Comparison of ENCODE assay signal across 11 mouse cellular contexts in genomic region chr17:84420276-84420639, GRCm38 (mm10). TPM values are rescaled to one million over a fixed set of nuclear protein-coding genes. Genes with fewer than 3 reads are reported as not detected.
DNase-seq lines count a peak whose midpoint lies in the region; ATAC-seq lines count a peak whose summit lies in the region.
"Had no signal": no experiment of that assay in that cellular context is flagged by ENCODE, and none has a peak within 500 bp of the region (broad histone marks: within the 10 kb centered on the region; RNA-seq: fewer than 3 reads in every experiment).

No protein-coding gene starts in this region.

- peak overlapping the region; percentile 26; the same call in 1 of the 2 replicates for H3K4me2 ChIP-seq in heart, embryonic 16.5 days (ENCODE audit: low read depth, low read length)
- H3K4me2 ChIP-seq in lung, embryonic 16.5 days (ENCODE audit: low read depth, low read length): no peak overlapping the region
- no peak overlapping the region for H3K4me2 ChIP-seq in embryonic facial prominence, embryonic 11.5 days (ENCODE audit: low read depth, low read length)

- intact Hi-C loops in gastrocnemius, postnatal 14 days (cut with DNase I; ENCODE audit: low total_unique reads): no loop called here

- peaks cover 14% of the 10 kb centered on the region for H3K4me1 ChIP-seq in heart, embryonic 16.5 days (ENCODE audit: control insufficient read depth, insufficient read depth, low read length)
- peaks cover 9% of the 10 kb centered on the region for H3K4me1 ChIP-seq in lung, embryonic 16.5 days (replicated peaks; ENCODE audit: control insufficient read depth, insufficient read depth, low read length)
- no peaks in the 10 kb centered on the region; the same call in 1 of the 2 replicates for H3K4me1 ChIP-seq in embryonic facial prominence, embryonic 11.5 days (ENCODE audit: control insufficient read depth, insufficient read depth, low read length)

- peak overlapping the region; percentile 51; the same call in 1 of the 2 replicates for H3K9ac ChIP-seq in heart, embryonic 16.5 days (ENCODE audit: low read length)
- peak overlapping the region; percentile 22; the same call in 1 of the 2 replicates for H3K9ac ChIP-seq in lung, embryonic 16.5 days (ENCODE audit: low read length)
- H3K9ac ChIP-seq in embryonic facial prominence, embryonic 11.5 days (replicated peaks; ENCODE audit: low read length): 0 out of 2 replicates have a peak overlapping the region, but pooled peaks have one; percentile 2

- ATAC-seq in heart, embryonic 16.5 days (replicated peaks; ENCODE audit: extremely low read depth, insufficient read depth, low FRiP score): no peak
- 0 out of 2 replicates have a peak, but pooled peaks have one; percentile 6 for ATAC-seq in lung, embryonic 16.5 days (ENCODE audit: low read depth)
- no peak for ATAC-seq in embryonic facial prominence, embryonic 11.5 days (replicated peaks; ENCODE audit: insufficient number of reproducible peaks, low FRiP score, low TSS enrichment, low read depth)
- 0 out of 2 replicates have a peak, but pooled peaks have one; percentile 4 for ATAC-seq in megakaryocyte progenitor cell, adult 5-6 weeks (replicated peaks; ENCODE audit: poor library complexity)

- no peak for DNase-seq in heart, adult 8-10 months (ENCODE audit: low spot score)
- DNase-seq in lung, postnatal 4 days: no peak
- DNase-seq in embryonic facial prominence, embryonic 11.5 days (ENCODE audit: low spot score): no peak
- no peak for DNase-seq in gastrocnemius, postnatal 14 days
- no peak for DNase-seq in gastrocnemius, adult 8-10 months (ENCODE audit: low spot score in 2 of 2)
- DNase-seq: heart, postnatal 10 days; kidney, postnatal 4 days had no signal

- peaks cover 17% of the 10 kb centered on the region for H3K36me3 ChIP-seq in heart, embryonic 16.5 days (ENCODE audit: control insufficient read depth, insufficient read depth)
- H3K36me3 ChIP-seq in lung, embryonic 16.5 days (ENCODE audit: control insufficient read depth, insufficient read depth, low read length): peaks cover 10% of the 10 kb centered on the region
- H3K36me3 ChIP-seq in embryonic facial prominence, embryonic 11.5 days (replicated peaks; ENCODE audit: control insufficient read depth, insufficient read depth, low read depth, low read length): no peaks in the 10 kb centered on the region; the same call in 1 of the 2 replicates

- no peak overlapping the region for H3K4me3 ChIP-seq in heart, embryonic 16.5 days (ENCODE audit: low read length)
- H3K4me3 ChIP-seq in lung, embryonic 16.5 days (ENCODE audit: low read length): no peak overlapping the region
- H3K4me3 ChIP-seq in embryonic facial prominence, embryonic 11.5 days (ENCODE audit: low read depth, low read length): no peak overlapping the region
- H3K4me3 ChIP-seq: forebrain, embryonic 10.5 days had no signal

- H3K27ac ChIP-seq in heart, embryonic 16.5 days (ENCODE audit: low read length): peak overlapping the region; percentile 74
- peak overlapping the region; percentile 79 for H3K27ac ChIP-seq in lung, embryonic 16.5 days (ENCODE audit: low read length)
- H3K27ac ChIP-seq in embryonic facial prominence, embryonic 11.5 days (replicated peaks; ENCODE audit: low read depth, low read length): no peak overlapping the region
- H3K27ac ChIP-seq: forebrain, embryonic 10.5 days had no signal

- peaks cover 2% of the 10 kb centered on the region; the same call in 1 of the 2 replicates for H3K9me3 ChIP-seq in heart, embryonic 16.5 days (replicated peaks; ENCODE audit: control insufficient read depth, low read length)
- no peaks in the 10 kb centered on the region for H3K9me3 ChIP-seq in lung, embryonic 16.5 days (ENCODE audit: control insufficient read depth, low read length)
- no peaks in the 10 kb centered on the region for H3K9me3 ChIP-seq in embryonic facial prominence, embryonic 11.5 days (replicated peaks; ENCODE audit: control insufficient read depth, low read length)
- H3K9me3 ChIP-seq: forebrain, embryonic 10.5 days had no signal

- WGBS in heart, embryonic 16.5 days: 42% methylated on average over 3 of the region's 3 CpGs
- 71% methylated on average over 3 of the region's 3 CpGs for WGBS in lung, embryonic 16.5 days
- WGBS in embryonic facial prominence, embryonic 11.5 days: 55% methylated on average over 3 of the region's 3 CpGs

- H3K27me3 ChIP-seq in heart, embryonic 16.5 days (ENCODE audit: control insufficient read depth, insufficient read depth, low read length): no peaks in the 10 kb centered on the region
- no peaks in the 10 kb centered on the region for H3K27me3 ChIP-seq in lung, embryonic 16.5 days (ENCODE audit: control insufficient read depth, insufficient read depth, low read depth, low read length)
- no peaks in the 10 kb centered on the region for H3K27me3 ChIP-seq in embryonic facial prominence, embryonic 11.5 days (ENCODE audit: control insufficient read depth, insufficient read depth, low read length)

RNA-seq across cellular contexts. Expression of gene Thada, which starts 45.7 kb away (rescaled TPM):
- 4.8 and 5.3 TPM in 2 replicates for polyA plus RNA-seq in heart, embryonic 16.5 days (2015; fragmentation: Nextera tagmentation; extraction: Ambion mirVana)
- total RNA-seq in heart, adult 8-10 months (2022): 1 to 10 TPM; 8.1 to 8.9 (median 8.6) TPM
- polyA plus RNA-seq in lung, embryonic 16.5 days (2015; fragmentation: Nextera tagmentation; extraction: Ambion mirVana): 7.8 and 8.6 TPM in 2 replicates
- 8.2 and 8.7 TPM in 2 replicates for polyA plus RNA-seq in embryonic facial prominence, embryonic 11.5 days (2014; fragmentation: Nextera tagmentation; extraction: Ambion mirVana)
- total RNA-seq in megakaryocyte progenitor cell, adult 5-6 weeks (2015): 28.2 and 32.7 TPM in 2 replicates
- total RNA-seq in megakaryocyte progenitor cell, adult 5-6 weeks (2017): 27.1 and 33.8 TPM in 2 replicates
- 1 to 10 TPM; 5.1 to 5.5 TPM for total RNA-seq in gastrocnemius, postnatal 14 days (2021)
- total RNA-seq in gastrocnemius, adult 8-10 months (2022): 1 to 10 TPM; 4.4 to 6.3 (median 5.6) TPM

Comparison
In these comparisons a context has a peak if more than half of its experiments do, and no peak if none do; other contexts are left out.
1. ATAC-seq: peak in lung, embryonic 16.5 days (single experiment) and megakaryocyte progenitor cell, adult 5-6 weeks (single experiment); none in heart, embryonic 16.5 days (single experiment) and embryonic facial prominence, embryonic 11.5 days (single experiment).
2. Peak in every context shown above with its lines, with median percentiles within 50 percentile points of each other: H3K9ac ChIP-seq.